Mouse (Mus musculus) bone marrow macrophage, adult 2 months (primary cell): ENCODE data around the gene Msx1. TPM values are rescaled to one million over a fixed set of nuclear protein-coding genes. Genes with fewer than 3 reads are reported as not detected.

Experiments
- H3K27ac ChIP-seq: 2 replicates; pipeline ENCODE4 v1.5.1; 2012; ENCODE audit warnings: low read depth, low read length; ENCODE audit not compliant: insufficient read depth
- H3K4me1 ChIP-seq: 2 replicates; pipeline ENCODE4 v1.6.1; 2012; ENCODE audit warnings: low read length; ENCODE audit not compliant: control insufficient read depth, insufficient read depth
- H3K4me3 ChIP-seq: 2 replicates; pipeline ENCODE4 v1.5.1; 2012; ENCODE audit warnings: mild to moderate bottlenecking, low read length, moderate library complexity; ENCODE audit not compliant: insufficient read depth
- CTCF ChIP-seq: IDR thresholded peaks from 2 replicates; pipeline ENCODE4 v1.5.1; 2012; ENCODE audit warnings: low read depth, mild to moderate bottlenecking, low read length, moderate library complexity
- POLR2A ChIP-seq: IDR thresholded peaks from 2 replicates; pipeline ENCODE4 v1.6.1; 2012; ENCODE audit warnings: mild to moderate bottlenecking, low read depth, low read length, borderline replicate concordance
- polyA plus RNA-seq: library from polyadenylated mRNA; stranded (reverse); fragments of >200 nt; gene quantifications from 2 replicates; pipeline ENCODE4 v1.2.4, GENCODE M21; 2012; ENCODE audit not compliant: missing spikeins, insufficient read depth, insufficient read length

Gene Msx1
- polyA plus RNA-seq, 1 experiment, result not detected

GRCm38 (mm10) chr5:37819541-37819940 lies 4.8 kb downstream of the Msx1 start:
- no peak overlapping the region for H3K27ac ChIP-seq

GRCm38 (mm10) chr5:37818533-37819215 lies 5.7 kb downstream of the Msx1 start:
- no peak overlapping the region for H3K4me3 ChIP-seq
- H3K27ac ChIP-seq, result no peak overlapping the region
- H3K4me1 ChIP-seq, result no peaks in the 10 kb centered on the region
- TF ChIP-seq CTCF (no peak), POLR2A (no peak)

More at GRCm38 (mm10) chr5:37819541-37819940, 4.8 kb downstream of the Msx1 start:
- no peak overlapping the region for H3K4me3 ChIP-seq
- TF ChIP-seq POLR2A (no peak), CTCF (no peak)
- no peaks in the 10 kb centered on the region for H3K4me1 ChIP-seq

- no peak for TF ChIP-seq CTCF
- TF ChIP-seq POLR2A, result no peak
- Histone ChIP-seq H3K4me1 (no peaks in the 10 kb centered on the region), H3K4me3 (no peak overlapping the region)
Observed at GRCm38 (mm10) chr5:37817658-37818532, 6.5 kb downstream of the Msx1 start.

GRCm38 (mm10) chr5:37816907-37817657 lies 7.3 kb downstream of the Msx1 start:
- Histone ChIP-seq H3K4me3 (no peak overlapping the region), H3K4me1 (no peaks in the 10 kb centered on the region), H3K27ac (no peak overlapping the region)
- TF ChIP-seq CTCF (no peak), POLR2A (no peak)

More at GRCm38 (mm10) chr5:37817658-37818532, 6.5 kb downstream of the Msx1 start:
- H3K27ac ChIP-seq, result no peak overlapping the region

- H3K4me3 ChIP-seq, result no peak overlapping the region
- TF ChIP-seq POLR2A, result no peak
- H3K4me1 ChIP-seq, result no peaks in the 10 kb centered on the region
Observed at GRCm38 (mm10) chr5:37815909-37816308, 8.5 kb downstream of the Msx1 start.

GRCm38 (mm10) chr5:37814169-37814568 lies 10.2 kb downstream of the Msx1 start:
- Histone ChIP-seq H3K4me1 (no peaks in the 10 kb centered on the region), H3K27ac (no peak overlapping the region), H3K4me3 (no peak overlapping the region)
- TF ChIP-seq CTCF (no peak), POLR2A (no peak)

More at GRCm38 (mm10) chr5:37815909-37816308, 8.5 kb downstream of the Msx1 start:
- no peak overlapping the region for H3K27ac ChIP-seq

- H3K27ac ChIP-seq, result no peak overlapping the region
- TF ChIP-seq POLR2A (no peak), CTCF (no peak)
- no peaks in the 10 kb centered on the region for H3K4me1 ChIP-seq
- no peak overlapping the region for H3K4me3 ChIP-seq
Observed at GRCm38 (mm10) chr5:37805291-37805690, 19.1 kb downstream of the Msx1 start.

- TF ChIP-seq CTCF (no peak), POLR2A (no peak)
- H3K4me3 ChIP-seq, result no peak overlapping the region
- H3K4me1 ChIP-seq, result no peaks in the 10 kb centered on the region
- no peak overlapping the region for H3K27ac ChIP-seq
Observed at GRCm38 (mm10) chr5:37804512-37805118, 19.8 kb downstream of the Msx1 start.

GRCm38 (mm10) chr5:37797251-37797650 lies 27.1 kb downstream of the Msx1 start:
- H3K4me3 ChIP-seq, result no peak overlapping the region
- no peaks in the 10 kb centered on the region for H3K4me1 ChIP-seq
- TF ChIP-seq POLR2A (no peak), CTCF (no peak)
- no peak overlapping the region for H3K27ac ChIP-seq
